Mouse (Mus musculus) embryonic fibroblast, embryonic 13.5 days (primary cell): ENCODE measurements around the gene Celf2. TPM values are rescaled to one million over a fixed set of nuclear protein-coding genes. Genes with fewer than 3 reads are reported as not detected.

Experiments used
- H3K27ac ChIP-seq: 2 replicates; pipeline ENCODE4 v1.5.1; 2012; ENCODE audit warnings: low read length, control low read depth, inconsistent platforms; ENCODE audit not compliant: insufficient read depth
- H3K4me1 ChIP-seq: 2 replicates; pipeline ENCODE4 v1.6.1; 2011; ENCODE audit warnings: low read length; ENCODE audit not compliant: control insufficient read depth, insufficient read depth
- H3K4me3 ChIP-seq: 2 replicates; pipeline ENCODE4 v1.5.1; 2011; ENCODE audit warnings: mild to moderate bottlenecking, control low read depth, low read length; ENCODE audit not compliant: insufficient read depth
- CTCF ChIP-seq: IDR thresholded peaks from 2 replicates; pipeline ENCODE4 v1.5.1; 2011; ENCODE audit warnings: mild to moderate bottlenecking, control low read depth, low read length, moderate library complexity, borderline replicate concordance; ENCODE audit not compliant: insufficient read depth
- POLR2A ChIP-seq: IDR thresholded peaks from 2 replicates; pipeline ENCODE4 v1.6.1; 2011; ENCODE audit warnings: low read depth, mild to moderate bottlenecking, control low read depth, low read length, moderate library complexity
- polyA plus RNA-seq: library from polyadenylated mRNA; stranded (reverse); fragments of >200 nt; gene quantifications from 2 replicates; pipeline ENCODE4 v1.2.4, GENCODE M21; 2011; ENCODE audit warnings: low read depth; ENCODE audit not compliant: missing spikeins, insufficient read length

Gene Celf2
- polyA plus RNA-seq, 1 experiment, result 36.6 TPM

GRCm38 (mm10) chr2:6718864-6719263 lies 790.5 kb downstream of the Celf2 start:
- Histone ChIP-seq H3K4me3 (no peak overlapping the region), H3K4me1 (peaks cover 4% of the 10 kb centered on the region), H3K27ac (no peak overlapping the region)
- no peak for TF ChIP-seq CTCF
- TF ChIP-seq POLR2A, result no peak

- Histone ChIP-seq H3K27ac (no peak overlapping the region), H3K4me1 (no peaks in the 10 kb centered on the region), H3K4me3 (no peak overlapping the region)
- TF ChIP-seq POLR2A (no peak), CTCF (no peak)
Measured at GRCm38 (mm10) chr2:6717953-6718352, 791.4 kb downstream of the Celf2 start.

- Histone ChIP-seq H3K4me3 (no peak overlapping the region), H3K27ac (no peak overlapping the region), H3K4me1 (no peaks in the 10 kb centered on the region)
- TF ChIP-seq CTCF, result no peak
- TF ChIP-seq POLR2A, result no peak
Measured at GRCm38 (mm10) chr2:6715562-6715961, 793.8 kb downstream of the Celf2 start.

- Histone ChIP-seq H3K27ac (no peak overlapping the region), H3K4me1 (no peaks in the 10 kb centered on the region), H3K4me3 (no peak overlapping the region)
- TF ChIP-seq POLR2A, result no peak
- TF ChIP-seq CTCF, result no peak
Measured at GRCm38 (mm10) chr2:6713529-6713928, 795.8 kb downstream of the Celf2 start.

GRCm38 (mm10) chr2:6710687-6711430 lies 798.5 kb downstream of the Celf2 start:
- TF ChIP-seq CTCF (no peak), POLR2A (no peak)
- Histone ChIP-seq H3K27ac (no peak overlapping the region), H3K4me1 (no peaks in the 10 kb centered on the region), H3K4me3 (no peak overlapping the region)

- no peak for TF ChIP-seq CTCF
- Histone ChIP-seq H3K27ac (no peak overlapping the region), H3K4me1 (no peaks in the 10 kb centered on the region), H3K4me3 (no peak overlapping the region)
Measured at GRCm38 (mm10) chr2:6707959-6708519, 801.3 kb downstream of the Celf2 start.

GRCm38 (mm10) chr2:6707276-6707675 lies 802.1 kb downstream of the Celf2 start:
- Histone ChIP-seq H3K4me3 (no peak overlapping the region), H3K4me1 (no peaks in the 10 kb centered on the region), H3K27ac (no peak overlapping the region)
- TF ChIP-seq POLR2A, result no peak
- no peak for TF ChIP-seq CTCF

- no peak overlapping the region for H3K4me3 ChIP-seq
- no peaks in the 10 kb centered on the region for H3K4me1 ChIP-seq
- TF ChIP-seq CTCF, result no peak
- no peak for TF ChIP-seq POLR2A
- no peak overlapping the region for H3K27ac ChIP-seq
Measured at GRCm38 (mm10) chr2:6705929-6706739, 803.2 kb downstream of the Celf2 start.

GRCm38 (mm10) chr2:6705475-6705874 lies 803.9 kb downstream of the Celf2 start:
- Histone ChIP-seq H3K4me3 (no peak overlapping the region), H3K27ac (no peak overlapping the region), H3K4me1 (no peaks in the 10 kb centered on the region)
- TF ChIP-seq CTCF (no peak), POLR2A (no peak)

GRCm38 (mm10) chr2:6704804-6705203 lies 804.6 kb downstream of the Celf2 start:
- Histone ChIP-seq H3K4me1 (no peaks in the 10 kb centered on the region), H3K4me3 (no peak overlapping the region), H3K27ac (no peak overlapping the region)
- TF ChIP-seq POLR2A (no peak), CTCF (no peak)
